Mouse (Mus musculus) liver, embryonic 14.5 days (tissue): ENCODE measurements around the gene Ankrd27.

Experiments
- CTCF ChIP-seq: IDR thresholded peaks from 2 replicates; pipeline ENCODE4 v1.5.1; 2016; ENCODE audit warnings: antibody characterized with exemption, low read depth, control low read depth
- EP300 ChIP-seq: IDR thresholded peaks from 2 replicates; pipeline ENCODE4 v1.6.1; 2016; ENCODE audit warnings: antibody characterized with exemption, low read depth

GRCm38 (mm10) chr7:35599492-35599891 is 13.4 kb downstream of the Ankrd27 start:
- no peak for TF ChIP-seq EP300
- TF ChIP-seq CTCF = peak; percentile 31
